Mouse (Mus musculus) CD8-positive naive resting alpha-beta T cell, adult 57 days (primary cell): ENCODE results near the gene Ranbp17. TPM values are rescaled to one million over a fixed set of nuclear protein-coding genes. Genes with fewer than 3 reads are reported as not detected.

Source experiments
- total RNA-seq: library from RNA; stranded (reverse); gene quantifications from one replicate; pipeline ENCODE4 v1.2.4, GENCODE M21; 2023

Gene Ranbp17
- not detected for total RNA-seq

GRCm38 (mm10) chr11:33513376-33513991 lies at the start of gene Ranbp17:
Gene Ranbp17, minus strand, starts transcription at chr11:33513746.

GRCm38 (mm10) chr11:33276637-33277036 lies 236.9 kb downstream of the Ranbp17 start, which contains the start of gene Gm12117:
Gene Gm12117, minus strand, starts transcription at chr11:33276737.

GRCm38 (mm10) chr11:33203383-33204328 lies 309.9 kb downstream of the Ranbp17 start, which contains the start of gene Tlx3:
Gene Tlx3, minus strand, starts transcription at chr11:33203589.

GRCm38 (mm10) chr11:33162998-33163506 lies 350.5 kb downstream of the Ranbp17 start, which contains the start of gene Npm1:
Gene Npm1, minus strand, starts transcription at chr11:33163206.

Other genes starting within 250 kb of the Ranbp17 start
- gene Gm12117, start 237.0 kb downstream of the Ranbp17 start, total RNA-seq: not detected
- not detected for gene Gabrp, start 65.2 kb upstream of the Ranbp17 start, total RNA-seq
- gene D130052B06Rik, start 85.6 kb upstream of the Ranbp17 start, total RNA-seq: not detected